Mouse (Mus musculus) hindlimb bud, embryonic 11.5 days (tissue): ENCODE results near the gene Swap70.

Source experiments
- DNase-seq: peaks from one replicate; pipeline ENCODE4 v3.0.0-alpha.2; 2012; ENCODE audit warnings: low read depth, low spot score; ENCODE audit errors: extremely low spot score

Swap70 gene

GRCm38 (mm10) chr7:110237451-110237836 lies 15.9 kb downstream of the Swap70 start:
- DNase-seq, result no peak

- no peak for DNase-seq
Observed at GRCm38 (mm10) chr7:110237837-110238451, 16.4 kb downstream of the Swap70 start.

- no peak for DNase-seq
Observed at GRCm38 (mm10) chr7:110239590-110239989, 18.1 kb downstream of the Swap70 start.

- no peak for DNase-seq
Observed at GRCm38 (mm10) chr7:110241472-110242289, 20.2 kb downstream of the Swap70 start.

GRCm38 (mm10) chr7:110242290-110242581 lies 20.7 kb downstream of the Swap70 start:
- DNase-seq, result no peak

GRCm38 (mm10) chr7:110245128-110245527 lies 23.6 kb downstream of the Swap70 start:
- DNase-seq, result no peak

GRCm38 (mm10) chr7:110246526-110246925 lies 25.0 kb downstream of the Swap70 start:
- no peak for DNase-seq

GRCm38 (mm10) chr7:110247801-110248200 lies 26.3 kb downstream of the Swap70 start:
- DNase-seq, result no peak

GRCm38 (mm10) chr7:110248677-110249076 lies 27.2 kb downstream of the Swap70 start:
- no peak for DNase-seq

- DNase-seq, result no peak
Observed at GRCm38 (mm10) chr7:110253861-110254260, 32.4 kb downstream of the Swap70 start.

GRCm38 (mm10) chr7:110254395-110254794 lies 32.9 kb downstream of the Swap70 start:
- DNase-seq, result no peak

- no peak for DNase-seq
Observed at GRCm38 (mm10) chr7:110257059-110257458, 35.5 kb downstream of the Swap70 start.

GRCm38 (mm10) chr7:110258196-110258950 lies 36.9 kb downstream of the Swap70 start:
- no peak for DNase-seq

- no peak for DNase-seq
Observed at GRCm38 (mm10) chr7:110259966-110260711, 38.6 kb downstream of the Swap70 start.

- DNase-seq, result no peak
Observed at GRCm38 (mm10) chr7:110261807-110262206, 40.3 kb downstream of the Swap70 start.

- DNase-seq, result no peak
Observed at GRCm38 (mm10) chr7:110262661-110263060, 41.1 kb downstream of the Swap70 start.

GRCm38 (mm10) chr7:110263474-110263873 lies 42.0 kb downstream of the Swap70 start:
- DNase-seq, result no peak

- DNase-seq, result peak; percentile 56
Observed at GRCm38 (mm10) chr7:110265796-110266195, 44.3 kb downstream of the Swap70 start.

GRCm38 (mm10) chr7:110267014-110267413 lies 45.5 kb downstream of the Swap70 start:
- no peak for DNase-seq

- DNase-seq, result no peak
Observed at GRCm38 (mm10) chr7:110267994-110268393, 46.5 kb downstream of the Swap70 start.

GRCm38 (mm10) chr7:110268511-110268910 lies 47.0 kb downstream of the Swap70 start:
- no peak for DNase-seq
